Mouse (Mus musculus) liver, adult 2 months (tissue): ENCODE results near the gene Dgkg. TPM values are rescaled to one million over a fixed set of nuclear protein-coding genes. Genes with fewer than 3 reads are reported as not detected.
A peak's percentile ranks its signal among the peaks of the same experiment; 100 is the strongest.

Source experiments
- DNase-seq: peaks from one replicate; pipeline ENCODE4 v3.0.0-alpha.2; 2011; ENCODE audit warnings: low read depth, low spot score; ENCODE audit errors: extremely low read depth
- H3K27ac ChIP-seq: fragments of 200-500 bp; replicated peaks from 2 replicates; pipeline ENCODE4 v1.5.1; 2012; ENCODE audit warnings: low read depth, mild to moderate bottlenecking, control low read depth, inconsistent platforms, low read length; ENCODE audit not compliant: insufficient read depth
- H3K27me3 ChIP-seq: fragments of 200-500 bp; 2 replicates; pipeline ENCODE4 v1.6.1; 2012; ENCODE audit warnings: mild to moderate bottlenecking, moderate library complexity, low read length, inconsistent platforms; ENCODE audit not compliant: control insufficient read depth, insufficient read depth
- H3K36me3 ChIP-seq: fragments of 200-500 bp; 2 replicates; pipeline ENCODE4 v1.6.1; 2012; ENCODE audit warnings: low read length, inconsistent platforms; ENCODE audit not compliant: control insufficient read depth, insufficient read depth
- H3K4me1 ChIP-seq: fragments of 200-500 bp; 2 replicates; pipeline ENCODE4 v1.6.1; 2011; ENCODE audit warnings: low read length; ENCODE audit not compliant: control insufficient read depth, insufficient read depth
- H3K4me3 ChIP-seq: fragments of 200-500 bp; 2 replicates; pipeline ENCODE4 v1.5.1; 2011; ENCODE audit warnings: low read depth, mild to moderate bottlenecking, control low read depth, low read length, moderate library complexity; ENCODE audit not compliant: insufficient read depth
- H3K79me2 ChIP-seq: fragments of 200-500 bp; 2 replicates; pipeline ENCODE4 v1.6.1; 2012; ENCODE audit warnings: inconsistent platforms, mild to moderate bottlenecking, low read length, moderate library complexity; ENCODE audit not compliant: control insufficient read depth, insufficient read depth
- H3K9ac ChIP-seq: fragments of 200-500 bp; 2 replicates; pipeline ENCODE4 v1.6.1; 2012; ENCODE audit warnings: low read depth, mild to moderate bottlenecking, control low read depth, inconsistent platforms, low read length
- CTCF ChIP-seq: fragments of 200-500 bp; IDR thresholded peaks from 2 replicates; pipeline ENCODE4 v1.5.1; 2011; ENCODE audit warnings: low read depth, low read length, control low read depth
- POLR2A ChIP-seq: fragments of 200-500 bp; IDR thresholded peaks from 2 replicates; pipeline ENCODE4 v1.6.1; 2011; ENCODE audit warnings: low read length, control low read depth; ENCODE audit not compliant: insufficient read depth; ENCODE audit errors: extremely low read depth
- WGBS: fragments of 180-500 bp; shearing (Covaris S2); methylation state at CpG from one replicate; pipeline ENCODE4 v1.1.7; 2018; 5-methylcytosine and 5-hydroxymethylcytosine counted together
- polyA plus RNA-seq: library from polyadenylated mRNA; depleted of rRNA; stranded (reverse); fragments of >200 nt; gene quantifications from 2 replicates; pipeline ENCODE4 v1.2.3, GENCODE M21; 2012
- total RNA-seq: library from RNA; depleted of rRNA; stranded (reverse); fragments of >200 nt; gene quantifications from 2 replicates; pipeline ENCODE4 v1.2.3, GENCODE M21; 2014

Dgkg gene
- total and polyA plus RNA-seq, 2 experiments: under 0.01 to 0.02 TPM

DNA sequence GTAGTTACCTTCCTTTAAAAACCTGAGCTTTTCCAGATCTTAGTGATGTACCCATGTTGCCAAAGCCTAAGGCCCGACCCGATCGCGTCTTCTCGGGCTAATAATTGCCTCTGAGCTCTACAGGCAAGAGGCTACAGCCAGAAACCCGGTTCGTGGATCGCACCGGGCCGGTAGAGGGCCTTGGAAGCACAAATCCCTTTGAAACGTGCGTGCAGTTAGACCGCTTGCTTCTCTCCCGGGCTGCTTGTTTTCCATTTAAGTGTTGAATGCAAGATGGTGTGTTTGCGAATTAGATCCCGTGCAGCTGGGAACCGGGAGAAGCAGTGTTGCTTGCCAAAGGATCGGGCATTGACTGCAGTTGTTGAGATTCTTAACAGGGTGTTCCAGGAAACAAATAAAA is 216.8 kb downstream of the Dgkg start:
- 1% methylated on average over 18 of the region's 18 CpGs for WGBS
- peaks cover 4% of the 10 kb centered on the region for H3K4me1 ChIP-seq
- peak; percentile 70 for DNase-seq
- H3K27me3 ChIP-seq: no peaks in the 10 kb centered on the region
- peak overlapping the region; percentile 69 for H3K4me3 ChIP-seq
- TF ChIP-seq POLR2A (no peak), CTCF (peak; percentile 40; the same call in 1 of the 2 replicates)
- H3K27ac ChIP-seq: peak overlapping the region; percentile 61
- no peaks in the 10 kb centered on the region for H3K79me2 ChIP-seq
- peak overlapping the region; percentile 40 for H3K9ac ChIP-seq
- H3K36me3 ChIP-seq: no peaks in the 10 kb centered on the region

DNA sequence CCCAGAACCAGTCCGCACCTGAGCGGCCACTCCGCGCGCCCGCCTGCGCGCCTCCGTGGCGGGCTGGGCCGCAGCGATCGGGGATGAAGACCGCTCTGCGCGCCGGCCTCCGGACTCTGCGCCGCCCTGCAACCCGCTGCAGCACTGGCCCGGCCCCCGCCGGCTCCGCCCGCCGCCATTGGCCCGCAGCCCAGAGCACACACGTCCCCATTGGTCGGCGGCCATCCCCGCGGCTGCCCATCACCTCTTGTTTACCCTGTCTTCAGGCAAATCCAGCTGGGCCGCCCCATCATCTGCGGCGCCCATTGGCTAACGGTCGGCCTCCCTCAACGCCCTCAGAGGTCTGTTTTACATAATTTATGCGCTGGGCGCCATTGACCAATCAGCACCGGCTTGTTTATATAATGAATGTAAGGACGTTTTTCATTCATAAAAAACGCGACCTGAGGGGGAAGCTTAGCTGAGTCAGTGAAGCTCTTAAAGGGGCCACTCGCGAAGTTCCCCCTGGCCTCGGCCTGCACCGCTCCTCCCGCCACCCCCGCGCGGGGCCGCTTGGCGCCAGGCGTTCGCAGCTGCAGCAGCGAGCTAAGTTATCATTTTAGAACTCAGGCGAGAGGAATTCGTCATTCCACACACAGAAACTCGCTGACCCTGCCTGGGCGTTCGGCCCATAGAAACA is 217.4 kb downstream of the Dgkg start, which contains the start of gene Etv5:
Etv5 (minus strand) TSS at position 221 of the 679 bp plus-strand sequence.
- Histone ChIP-seq H3K36me3 (no peaks in the 10 kb centered on the region), H3K4me3 (peak within 1 kb of the TSS; percentile 83), H3K4me1 (peaks cover 4% of the 10 kb centered on the region), H3K27me3 (no peaks in the 10 kb centered on the region), H3K9ac (peak within 1 kb of the TSS; percentile 90), H3K79me2 (no peaks in the 10 kb centered on the region), H3K27ac (peak within 1 kb of the TSS; percentile 61)
- no peak for TF ChIP-seq CTCF
- peak; percentile 95 for TF ChIP-seq POLR2A
- peak; percentile 97 for DNase-seq
- WGBS: under 1% methylated on average over 63 of the region's 63 CpGs

DNA sequence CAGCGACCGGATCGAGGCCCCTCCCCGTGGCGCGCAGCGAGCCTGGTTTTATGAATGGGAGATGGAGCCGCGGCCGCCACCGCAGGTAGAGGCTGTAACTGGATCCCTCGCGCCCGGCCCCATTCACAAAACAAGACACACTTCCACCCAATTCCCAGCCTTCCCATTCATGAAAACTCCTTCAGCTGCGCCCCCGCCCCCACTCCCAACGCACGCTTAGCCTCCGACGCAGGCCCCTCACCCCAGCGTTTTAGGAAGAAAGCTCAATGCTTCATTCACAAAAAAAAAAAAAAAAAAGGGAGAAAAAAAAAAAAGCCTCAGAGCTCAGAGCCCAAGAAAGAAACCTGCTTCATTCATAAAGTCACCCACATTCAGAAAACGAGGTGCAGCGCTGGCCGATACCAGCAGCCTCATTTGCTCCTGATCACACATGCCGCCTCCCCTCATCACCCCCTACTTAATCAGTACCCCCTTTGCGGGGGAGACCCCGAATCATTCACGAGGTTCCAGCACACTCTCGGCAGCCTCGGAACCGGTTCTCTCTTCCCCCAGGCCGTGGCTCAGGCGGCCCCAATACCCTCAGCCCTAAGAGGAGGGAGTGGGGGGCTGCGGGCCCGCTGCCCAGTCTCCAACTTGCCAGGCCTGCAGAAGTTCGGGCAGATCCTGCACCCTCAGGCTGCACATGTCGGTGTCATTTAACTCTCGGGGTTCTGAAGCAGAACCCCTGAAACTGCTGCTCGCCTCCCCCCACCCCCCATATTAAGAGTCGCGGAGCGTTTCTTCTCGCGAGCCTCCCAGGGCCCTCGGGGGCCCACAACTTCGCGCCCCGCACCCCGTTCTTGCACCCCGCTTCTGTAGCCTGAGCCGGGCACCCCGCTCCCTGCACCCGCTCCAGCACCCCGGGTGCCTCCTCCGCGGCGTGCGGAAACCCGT is 218.3 kb downstream of the Dgkg start:
- TF ChIP-seq CTCF (no peak), POLR2A (no peak)
- H3K27me3 ChIP-seq: no peaks in the 10 kb centered on the region
- WGBS: under 1% methylated on average over 59 of the region's 59 CpGs
- H3K4me3 ChIP-seq: peak overlapping the region; percentile 83
- peak overlapping the region; percentile 90 for H3K9ac ChIP-seq
- no peaks in the 10 kb centered on the region for H3K36me3 ChIP-seq
- H3K4me1 ChIP-seq: peaks cover 4% of the 10 kb centered on the region
- peak overlapping the region; percentile 36; the same call in 1 of the 2 replicates for H3K27ac ChIP-seq
- peak; percentile 18 for DNase-seq
- no peaks in the 10 kb centered on the region for H3K79me2 ChIP-seq

DNA sequence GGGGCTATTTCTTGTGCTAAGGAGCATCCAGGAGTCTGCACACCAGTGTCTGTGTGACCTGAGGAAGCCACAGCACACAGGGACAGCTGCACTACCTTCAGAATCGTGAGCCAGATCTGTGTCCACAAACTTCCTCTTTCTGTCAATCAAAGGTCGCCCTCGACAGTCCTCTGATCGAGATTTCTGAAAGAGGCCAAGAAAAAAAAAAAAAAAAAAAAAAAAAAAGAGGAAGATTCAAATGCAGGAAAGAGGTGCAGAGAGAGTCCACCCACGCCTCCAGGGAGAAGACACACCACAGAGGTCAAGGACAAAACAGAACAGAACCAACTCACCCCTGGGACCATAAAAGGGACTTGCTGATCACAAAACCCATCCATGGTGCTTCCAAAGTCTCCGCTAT is 220.9 kb downstream of the Dgkg start:
- WGBS: 45% methylated on average over 6 of the region's 6 CpGs
- DNase-seq: peak; percentile 29

DNA sequence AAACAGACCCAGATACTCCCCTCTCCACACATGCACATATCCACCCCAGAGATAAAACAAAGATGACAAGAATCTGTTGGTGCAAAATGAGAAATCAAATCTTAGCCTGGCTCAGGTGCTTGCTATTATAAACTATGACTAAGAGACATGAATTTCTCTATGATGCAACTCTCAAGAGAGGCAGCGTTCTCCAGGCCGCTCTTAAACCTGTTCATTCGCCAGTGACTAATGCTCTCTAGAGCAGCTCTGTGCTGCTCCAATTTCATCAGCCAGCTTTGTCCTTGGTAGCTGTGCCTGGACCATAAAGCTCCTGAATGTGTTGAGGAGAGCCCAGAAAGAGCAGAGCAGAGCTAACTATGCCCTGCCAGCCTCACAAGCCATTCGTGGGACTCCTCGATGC is 222.5 kb downstream of the Dgkg start:
- Histone ChIP-seq H3K27ac (no peak overlapping the region), H3K27me3 (no peaks in the 10 kb centered on the region), H3K4me3 (no peak overlapping the region), H3K4me1 (no peaks in the 10 kb centered on the region), H3K36me3 (no peaks in the 10 kb centered on the region), H3K9ac (no peak overlapping the region), H3K79me2 (no peaks in the 10 kb centered on the region)
- WGBS: 93% methylated on average over 5 of the region's 5 CpGs
- DNase-seq: no peak
- TF ChIP-seq CTCF: no peak
- no peak for TF ChIP-seq POLR2A

More for the DNA sequence above, 220.9 kb downstream of the Dgkg start:
- H3K79me2 ChIP-seq: no peaks in the 10 kb centered on the region
- no peak overlapping the region for H3K4me3 ChIP-seq
- no peaks in the 10 kb centered on the region for H3K27me3 ChIP-seq
- no peak overlapping the region for H3K27ac ChIP-seq
- H3K9ac ChIP-seq: no peak overlapping the region
- TF ChIP-seq CTCF: no peak
- no peak for TF ChIP-seq POLR2A
- H3K36me3 ChIP-seq: no peaks in the 10 kb centered on the region
- H3K4me1 ChIP-seq: peaks cover 4% of the 10 kb centered on the region
